Comparison of ENCODE assay signal across 10 mouse cellular contexts in the genomic region with DNA sequence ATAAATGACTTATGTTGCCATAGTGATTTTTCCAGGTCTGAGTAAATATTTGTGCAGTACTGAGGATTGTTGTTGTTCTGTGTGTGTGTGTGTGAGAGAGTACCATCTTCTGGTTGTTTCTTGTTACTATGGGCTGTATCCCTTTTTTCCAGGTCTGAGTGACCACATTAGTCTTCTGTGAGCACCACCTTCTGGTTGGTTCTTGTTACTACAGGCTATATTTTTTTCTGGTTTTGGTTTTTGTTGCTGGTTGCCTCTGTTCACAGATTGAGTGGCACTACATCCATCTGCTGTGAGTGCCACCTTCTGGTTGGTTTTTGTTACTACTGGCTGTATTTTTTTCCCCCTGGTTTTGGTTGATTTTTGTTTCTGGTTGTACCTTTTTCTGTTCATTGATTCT. TPM values are rescaled to one million over a fixed set of nuclear protein-coding genes. Genes with fewer than 3 reads are reported as not detected.
DNase-seq lines count a peak whose midpoint lies in the region; ATAC-seq and TF ChIP-seq lines count a peak whose summit lies in the region.
"Had no signal": no experiment of that assay in that cellular context is flagged by ENCODE, and none has a peak within 500 bp of the region (broad histone marks: within the 10 kb centered on the region; RNA-seq: fewer than 3 reads in every experiment).

No protein-coding gene starts in this region.

- no peak for TF ChIP-seq EP300 in CH12.LX (IDR thresholded peaks at IDR 0.05; ENCODE audit: low read length)

- no peaks in the 10 kb centered on the region; the same call in 1 of the 2 replicates for H3K9me3 ChIP-seq in kidney, embryonic 15.5 days (replicated peaks)
- peaks cover 7% of the 10 kb centered on the region for H3K9me3 ChIP-seq in CH12.LX (replicated peaks; ENCODE audit: low read length)
- 0 out of 2 replicates have a peak, but pooled peaks cover 2% of the 10 kb centered on the region for H3K9me3 ChIP-seq in intestine, embryonic 16.5 days (ENCODE audit: control insufficient read depth, low read length)
- H3K9me3 ChIP-seq: liver, embryonic 15.5 days; stomach, embryonic 15.5 days had no signal

- no peak for TF ChIP-seq POLR2A in CH12.LX (IDR thresholded peaks at IDR 0.05; ENCODE audit: low read depth, low read length)

- no peak overlapping the region for H3K4me2 ChIP-seq in kidney, embryonic 15.5 days
- no peak overlapping the region for H3K4me2 ChIP-seq in CH12.LX (ENCODE audit: insufficient read depth, low read depth, poor library complexity, severe bottlenecking)
- no peak overlapping the region for H3K4me2 ChIP-seq in intestine, embryonic 16.5 days (ENCODE audit: low read depth, low read length)
- H3K4me2 ChIP-seq: liver, embryonic 15.5 days; stomach, embryonic 15.5 days had no signal

- ATAC-seq in kidney, embryonic 15.5 days (replicated peaks; ENCODE audit: low FRiP score), result no peak
- peak; percentile 61 for ATAC-seq in erythroid progenitor cell, adult 5-6 weeks (replicated peaks; ENCODE audit: low FRiP score, poor library complexity, severe bottlenecking)
- ATAC-seq in megakaryocyte, adult 5-6 weeks (ENCODE audit: poor library complexity, severe bottlenecking), result peak; percentile 91
- no peak for ATAC-seq in intestine, embryonic 16.5 days

- no peaks in the 10 kb centered on the region for H3K36me3 ChIP-seq in kidney, embryonic 15.5 days
- no peaks in the 10 kb centered on the region for H3K36me3 ChIP-seq in CH12.LX (replicated peaks in 1 of 2; ENCODE audit: control insufficient read depth in 1 of 2, insufficient read depth in 1 of 2, low read length in 1 of 2)
- H3K36me3 ChIP-seq in intestine, embryonic 16.5 days (ENCODE audit: control insufficient read depth, insufficient read depth, low read length), result no peaks in the 10 kb centered on the region
- H3K36me3 ChIP-seq: liver, embryonic 15.5 days; stomach, embryonic 15.5 days had no signal

- H3K9ac ChIP-seq in kidney, embryonic 15.5 days, result no peak overlapping the region
- no peak overlapping the region for H3K9ac ChIP-seq in CH12.LX (ENCODE audit: insufficient read depth, low read depth)
- H3K9ac ChIP-seq in intestine, embryonic 16.5 days (ENCODE audit: low read depth, low read length), result no peak overlapping the region
- H3K9ac ChIP-seq: liver, embryonic 15.5 days; stomach, embryonic 15.5 days had no signal

- TF ChIP-seq CTCF in CH12.LX (conservative IDR thresholded peaks at IDR 0.05 in 1 of 2, IDR thresholded peaks at IDR 0.05 in 1 of 2; ENCODE audit: low read depth in 2 of 2, low read length in 2 of 2), result peak; percentile 42 to 92; a peak in 3 of 4 replicates

- no peak overlapping the region for H3K4me3 ChIP-seq in kidney, embryonic 15.5 days (replicated peaks)
- no peak overlapping the region for H3K4me3 ChIP-seq in CH12.LX (replicated peaks in 1 of 3; ENCODE audit: low read depth in 2 of 3, low read length in 2 of 3, poor library complexity in 1 of 3)
- no peak overlapping the region for H3K4me3 ChIP-seq in intestine, embryonic 16.5 days (ENCODE audit: low read length)
- H3K4me3 ChIP-seq: liver, embryonic 15.5 days; stomach, embryonic 15.5 days had no signal

- DNase-seq in kidney, adult 8-10 months, result peak; percentile 36 to 81
- peak; percentile 83 for DNase-seq in CH12.LX (ENCODE audit: extremely low read depth)
- peak; percentile 85 for DNase-seq in brain, adult 2 months (ENCODE audit: low read depth, low spot score)
- DNase-seq in right cerebral cortex, postnatal 14 days, result no peak

- no peaks in the 10 kb centered on the region for H3K27me3 ChIP-seq in kidney, embryonic 15.5 days
- H3K27me3 ChIP-seq in CH12.LX (replicated peaks), result no peaks in the 10 kb centered on the region
- H3K27me3 ChIP-seq in intestine, embryonic 16.5 days (replicated peaks; ENCODE audit: control insufficient read depth, insufficient read depth, low read length), result no peaks in the 10 kb centered on the region
- H3K27me3 ChIP-seq: liver, embryonic 15.5 days; stomach, embryonic 15.5 days had no signal

- in situ Hi-C loops in CH12.LX (cut with MboI; ENCODE audit: low pct_ligation_motif_present, low pct_unique_long_range_greater_than_20kb, low sequenced_read_pairs), result no loop called here

- H3K4me1 ChIP-seq in kidney, embryonic 15.5 days, result no peaks in the 10 kb centered on the region
- no peaks in the 10 kb centered on the region for H3K4me1 ChIP-seq in CH12.LX (ENCODE audit: control insufficient read depth in 1 of 2, insufficient read depth in 2 of 2)
- no peaks in the 10 kb centered on the region for H3K4me1 ChIP-seq in intestine, embryonic 16.5 days (ENCODE audit: control insufficient read depth, insufficient read depth, low read length)
- H3K4me1 ChIP-seq: liver, embryonic 15.5 days; stomach, embryonic 15.5 days had no signal

- dilution Hi-C loops in CH12.LX (cut with MboI; ENCODE audit: extremely low pct_ligation_motif_present, extremely low pct_unique_long_range_greater_than_20kb, low sequenced_read_pairs), result no loop called here

- no peak overlapping the region for H3K27ac ChIP-seq in kidney, embryonic 15.5 days
- no peak overlapping the region for H3K27ac ChIP-seq in CH12.LX (ENCODE audit: insufficient read depth, low read depth)
- H3K27ac ChIP-seq in intestine, embryonic 16.5 days (ENCODE audit: low read length), result no peak overlapping the region
- H3K27ac ChIP-seq: liver, embryonic 15.5 days; stomach, embryonic 15.5 days had no signal

- H3K79me2 ChIP-seq in CH12.LX (replicated peaks; ENCODE audit: control insufficient read depth, extremely low read depth, insufficient read depth, poor library complexity, severe bottlenecking), result no peaks in the 10 kb centered on the region

- peak; percentile 67 for TF ChIP-seq RAD21 in CH12.LX (IDR thresholded peaks at IDR 0.05; ENCODE audit: low read depth, low read length)

TF ChIP-seq in CH12.LX, 34 proteins besides CTCF, POLR2A, EP300 and RAD21 (continues in another document):
- no peak for TF ChIP-seq ETS1 (conservative IDR thresholded peaks at IDR 0.05; ENCODE audit: low read depth, low read length)
- TF ChIP-seq MAFK (IDR thresholded peaks at IDR 0.05; ENCODE audit: insufficient replicate concordance, low read length), result 0 out of 2 replicates have a peak, but pooled peaks have one; percentile 20
- peak; percentile 72 for TF ChIP-seq SMC3 (IDR thresholded peaks at IDR 0.05; ENCODE audit: low read depth, low read length)

RNA-seq across cellular contexts. Expression of gene Mrpl40, which starts 18.1 kb away (rescaled TPM):
- 101 and 108 TPM in 2 replicates for polyA plus RNA-seq in kidney, embryonic 15.5 days (2015; fragmentation: Nextera tagmentation; extraction: Ambion mirVana)
- total RNA-seq in CH12.LX (2012; rRNA removed) (115 and 159 TPM in 2 replicates), CH12.LX (2014; rRNA removed) (188 and 211 TPM in 2 replicates)
- 171 and 182 TPM in 2 replicates for polyA plus RNA-seq in CH12.LX (2012; ENCODE audit: insufficient read length, low read depth)
- 55.1 and 86.4 TPM in 2 replicates for total RNA-seq in erythroid progenitor cell, adult 5-6 weeks (2015; ENCODE audit: low replicate concordance)
- 34.3 and 39.0 TPM in 2 replicates for total RNA-seq in erythroid progenitor cell, adult 5-6 weeks (2017; ENCODE audit: low replicate concordance)
- total RNA-seq in megakaryocyte, adult 5-6 weeks (2015), result 80.1 and 85.8 TPM in 2 replicates
- total RNA-seq in megakaryocyte, adult 5-6 weeks (2017), result 78.2 and 81.7 TPM in 2 replicates
- polyA plus RNA-seq in intestine, embryonic 16.5 days (2015; fragmentation: Nextera tagmentation; extraction: Ambion mirVana), result 89.1 and 97.2 TPM in 2 replicates

RNA-seq across cellular contexts. Expression of gene Hira, which starts 18.3 kb away (rescaled TPM):
- polyA plus RNA-seq in kidney, embryonic 15.5 days (2015; fragmentation: Nextera tagmentation; extraction: Ambion mirVana), result 14.6 and 15.6 TPM in 2 replicates
- 45.8 and 56.1 TPM in 2 replicates for total RNA-seq in CH12.LX (2012; rRNA removed)
- 108 and 125 TPM in 2 replicates for total RNA-seq in CH12.LX (2014; rRNA removed)
- 139 and 187 TPM in 2 replicates for polyA plus RNA-seq in CH12.LX (2012; ENCODE audit: insufficient read length, low read depth)
- 66.2 and 71.7 TPM in 2 replicates for total RNA-seq in erythroid progenitor cell, adult 5-6 weeks (2015; ENCODE audit: low replicate concordance)
- 18.5 and 36.7 TPM in 2 replicates for total RNA-seq in erythroid progenitor cell, adult 5-6 weeks (2017; ENCODE audit: low replicate concordance)
- total RNA-seq in megakaryocyte, adult 5-6 weeks (2015), result 28.3 and 34.5 TPM in 2 replicates
- total RNA-seq in megakaryocyte, adult 5-6 weeks (2017), result 43.8 and 60.5 TPM in 2 replicates
- 5.5 and 6.5 TPM in 2 replicates for polyA plus RNA-seq in intestine, embryonic 16.5 days (2015; fragmentation: Nextera tagmentation; extraction: Ambion mirVana)

RNA-seq across cellular contexts. Expression of gene Gm28539, which starts 22.2 kb away (rescaled TPM):
- polyA plus RNA-seq in kidney, embryonic 15.5 days (2015; fragmentation: Nextera tagmentation; extraction: Ambion mirVana), result not detected in 2 replicates
- 2.9 and 3.9 TPM in 2 replicates for total RNA-seq in CH12.LX (2012; rRNA removed)
- 0.35 TPM in 1 of 2 replicates, not detected in the other for total RNA-seq in CH12.LX (2014; rRNA removed)
- polyA plus RNA-seq in CH12.LX (2012; ENCODE audit: insufficient read length, low read depth), result 12.2 and 23.9 TPM in 2 replicates
- total RNA-seq in erythroid progenitor cell, adult 5-6 weeks (2015; ENCODE audit: low replicate concordance), result not detected in 2 replicates
- total RNA-seq in erythroid progenitor cell, adult 5-6 weeks (2017; ENCODE audit: low replicate concordance), result 15.7 TPM in 1 of 2 replicates, not detected in the other
- not detected in 2 replicates for total RNA-seq in megakaryocyte, adult 5-6 weeks (2015)
- not detected in 2 replicates for total RNA-seq in megakaryocyte, adult 5-6 weeks (2017)
- polyA plus RNA-seq in intestine, embryonic 16.5 days (2015; fragmentation: Nextera tagmentation; extraction: Ambion mirVana), result not detected in 2 replicates
- polyA plus RNA-seq: liver, embryonic 15.5 days; stomach, embryonic 15.5 days had no signal

RNA-seq across cellular contexts. Expression of gene 2510002D24Rik, which starts 22.2 kb away (rescaled TPM):
- polyA plus RNA-seq in kidney, embryonic 15.5 days (2015; fragmentation: Nextera tagmentation; extraction: Ambion mirVana), result 41.3 and 47.7 TPM in 2 replicates
- total RNA-seq in CH12.LX (2012; rRNA removed) (69.9 and 84.9 TPM in 2 replicates), CH12.LX (2014; rRNA removed) (66.2 and 70.2 TPM in 2 replicates)
- polyA plus RNA-seq in CH12.LX (2012; ENCODE audit: insufficient read length, low read depth), result 63.9 and 78.0 TPM in 2 replicates
- 5.4 and 7.5 TPM in 2 replicates for total RNA-seq in erythroid progenitor cell, adult 5-6 weeks (2015; ENCODE audit: low replicate concordance)
- total RNA-seq in erythroid progenitor cell, adult 5-6 weeks (2017; ENCODE audit: low replicate concordance), result 3.9 TPM in 2 replicates
- total RNA-seq in megakaryocyte, adult 5-6 weeks (2015), result 7.8 and 9.6 TPM in 2 replicates
- 9.6 and 9.9 TPM in 2 replicates for total RNA-seq in megakaryocyte, adult 5-6 weeks (2017)
- 52.0 and 58.4 TPM in 2 replicates for polyA plus RNA-seq in intestine, embryonic 16.5 days (2015; fragmentation: Nextera tagmentation; extraction: Ambion mirVana)

RNA-seq across cellular contexts. Expression of gene Cdc45, which starts 46.8 kb away (rescaled TPM):
- 47.6 and 54.0 TPM in 2 replicates for polyA plus RNA-seq in kidney, embryonic 15.5 days (2015; fragmentation: Nextera tagmentation; extraction: Ambion mirVana)
- total RNA-seq in CH12.LX (2012; rRNA removed), result 144 and 156 TPM in 2 replicates
- 136 and 141 TPM in 2 replicates for total RNA-seq in CH12.LX (2014; rRNA removed)
- polyA plus RNA-seq in CH12.LX (2012; ENCODE audit: insufficient read length, low read depth), result 117 and 127 TPM in 2 replicates
- total RNA-seq in erythroid progenitor cell, adult 5-6 weeks (2015; ENCODE audit: low replicate concordance), result 66.7 and 83.3 TPM in 2 replicates
- total RNA-seq in erythroid progenitor cell, adult 5-6 weeks (2017; ENCODE audit: low replicate concordance), result 61.0 and 72.0 TPM in 2 replicates
- 62.8 and 67.1 TPM in 2 replicates for total RNA-seq in megakaryocyte, adult 5-6 weeks (2015)
- total RNA-seq in megakaryocyte, adult 5-6 weeks (2017), result 75.0 and 89.6 TPM in 2 replicates
- polyA plus RNA-seq in intestine, embryonic 16.5 days (2015; fragmentation: Nextera tagmentation; extraction: Ambion mirVana), result 29.5 and 33.4 TPM in 2 replicates

Comparison
In these comparisons a context has a peak if more than half of its experiments do, and no peak if none do; other contexts are left out.
1. ATAC-seq: peak in erythroid progenitor cell, adult 5-6 weeks (single experiment) and megakaryocyte, adult 5-6 weeks (single experiment); none in kidney, embryonic 15.5 days (single experiment) and intestine, embryonic 16.5 days (single experiment).